Mouse (Mus musculus): Measurements from ENCODE around the gene Recql. TPM values are rescaled to one million over a fixed set of nuclear protein-coding genes. Genes with fewer than 3 reads are reported as not detected.
A peak's percentile ranks its signal among the peaks of the same experiment; 100 is the strongest.

Recql gene
- 25.8 and 25.9 TPM in 2 replicates for polyA plus RNA-seq (2016; fragmentation: Nextera tagmentation; extraction: Ambion mirVana)

- peaks cover 39% of the 10 kb centered on the region for H3K4me1 ChIP-seq
- peak; percentile 99 for ATAC-seq
- WGBS (ENCODE audit: insufficient replicate concordance): under 1% methylated on average over 87 of the region's 87 CpGs
- peaks cover 23% of the 10 kb centered on the region for H3K36me3 ChIP-seq
- H3K9me3 ChIP-seq (replicated peaks): no peaks in the 10 kb centered on the region
- peak within 1 kb of the TSS; percentile 82 for H3K27ac ChIP-seq
- H3K27me3 ChIP-seq (replicated peaks): no peaks in the 10 kb centered on the region
- H3K4me2 ChIP-seq: peak within 1 kb of the TSS; percentile 87
- H3K4me3 ChIP-seq: peak within 1 kb of the TSS; percentile 95
- H3K9ac ChIP-seq: peak within 1 kb of the TSS; percentile 92
These were observed at the start of gene Recql, which contains the start of gene Golt1b for GRCm38 (mm10) chr6:142387011-142387754. Gene Recql, minus strand, starts transcription at chr6:142387087. Gene Golt1b, plus strand, starts transcription at chr6:142387221.

- Histone ChIP-seq H3K9ac (no peak overlapping the region), H3K27ac (no peak overlapping the region), H3K4me3 (no peak overlapping the region), H3K36me3 (no peaks in the 10 kb centered on the region), H3K4me2 (no peak overlapping the region), H3K9me3 (replicated peaks) (no peaks in the 10 kb centered on the region), H3K27me3 (replicated peaks) (no peaks in the 10 kb centered on the region), H3K4me1 (no peaks in the 10 kb centered on the region)
- ATAC-seq: no peak
These were observed 42.2 kb upstream of the Recql start for GRCm38 (mm10) chr6:142429072-142429471.

- no peak for ATAC-seq
- H3K9me3 ChIP-seq (replicated peaks): no peaks in the 10 kb centered on the region
- H3K4me3 ChIP-seq: no peak overlapping the region
- H3K4me2 ChIP-seq: no peak overlapping the region
- no peaks in the 10 kb centered on the region for H3K27me3 ChIP-seq (replicated peaks)
- 57% methylated on average over 7 of the region's 7 CpGs for WGBS (ENCODE audit: insufficient replicate concordance)
- no peaks in the 10 kb centered on the region for H3K36me3 ChIP-seq
- no peak overlapping the region for H3K9ac ChIP-seq
- H3K4me1 ChIP-seq: no peaks in the 10 kb centered on the region
- H3K27ac ChIP-seq: no peak overlapping the region
These were observed 38.1 kb upstream of the Recql start for GRCm38 (mm10) chr6:142424976-142425375.

GRCm38 (mm10) chr6:142414597-142414996 is 27.7 kb upstream of the Recql start:
- peak overlapping the region; percentile 22 for H3K4me3 ChIP-seq
- no peak for ATAC-seq

GRCm38 (mm10) chr6:142413845-142414244 is 27.0 kb upstream of the Recql start:
- H3K9me3 ChIP-seq (replicated peaks): no peaks in the 10 kb centered on the region
- peaks cover 43% of the 10 kb centered on the region for H3K27me3 ChIP-seq (replicated peaks)
- H3K36me3 ChIP-seq: no peaks in the 10 kb centered on the region
- H3K4me1 ChIP-seq: no peaks in the 10 kb centered on the region
- H3K4me3 ChIP-seq: no peak overlapping the region
- WGBS (ENCODE audit: insufficient replicate concordance): 15% methylated on average over 12 of the region's 12 CpGs
- ATAC-seq: no peak
- no peak overlapping the region for H3K9ac ChIP-seq
- H3K4me2 ChIP-seq: no peak overlapping the region
- H3K27ac ChIP-seq: no peak overlapping the region

More at GRCm38 (mm10) chr6:142414597-142414996, 27.7 kb upstream of the Recql start:
- H3K27ac ChIP-seq: no peak overlapping the region
- peaks cover 43% of the 10 kb centered on the region for H3K27me3 ChIP-seq (replicated peaks)
- 7% methylated on average over 24 of the region's 24 CpGs for WGBS (ENCODE audit: insufficient replicate concordance)
- no peak overlapping the region for H3K9ac ChIP-seq
- no peaks in the 10 kb centered on the region for H3K4me1 ChIP-seq
- no peaks in the 10 kb centered on the region for H3K36me3 ChIP-seq
- H3K9me3 ChIP-seq (replicated peaks): no peaks in the 10 kb centered on the region
- H3K4me2 ChIP-seq: peak overlapping the region; percentile 44

- Histone ChIP-seq H3K27me3 (replicated peaks) (peaks cover 43% of the 10 kb centered on the region), H3K4me3 (no peak within 1 kb of the TSS), H3K4me1 (no peaks in the 10 kb centered on the region), H3K27ac (no peak within 1 kb of the TSS), H3K36me3 (no peaks in the 10 kb centered on the region), H3K9ac (no peak within 1 kb of the TSS), H3K9me3 (replicated peaks) (no peaks in the 10 kb centered on the region), H3K4me2 (peak within 1 kb of the TSS; percentile 44)
- 66% methylated on average over 11 of the region's 11 CpGs for WGBS (ENCODE audit: insufficient replicate concordance)
- ATAC-seq: no peak
These were observed 26.1 kb upstream of the Recql start, which contains the start of gene Spx for GRCm38 (mm10) chr6:142412906-142413491. Gene Spx, plus strand, starts transcription at chr6:142413441.

- H3K27me3 ChIP-seq (replicated peaks): peaks cover 43% of the 10 kb centered on the region
- no peak for ATAC-seq
- H3K27ac ChIP-seq: no peak overlapping the region
- H3K9ac ChIP-seq: no peak overlapping the region
- no peak overlapping the region for H3K4me3 ChIP-seq
- 34% methylated on average over 1 of the region's 1 CpGs for WGBS (ENCODE audit: insufficient replicate concordance)
- H3K36me3 ChIP-seq: no peaks in the 10 kb centered on the region
- H3K4me2 ChIP-seq: no peak overlapping the region
- H3K4me1 ChIP-seq: no peaks in the 10 kb centered on the region
- H3K9me3 ChIP-seq (replicated peaks): no peaks in the 10 kb centered on the region
These were observed 24.3 kb upstream of the Recql start for GRCm38 (mm10) chr6:142411140-142411539.

GRCm38 (mm10) chr6:142395756-142396155 is 8.9 kb upstream of the Recql start:
- peaks cover 55% of the 10 kb centered on the region for H3K36me3 ChIP-seq
- WGBS (ENCODE audit: insufficient replicate concordance): 84% methylated on average over 6 of the region's 6 CpGs

GRCm38 (mm10) chr6:142394669-142395068 is 7.8 kb upstream of the Recql start:
- H3K4me3 ChIP-seq: no peak overlapping the region
- ATAC-seq: peak; percentile 46; the same call in 1 of the 2 replicates
- H3K27ac ChIP-seq: no peak overlapping the region
- H3K4me2 ChIP-seq: no peak overlapping the region
- H3K4me1 ChIP-seq: peaks cover 13% of the 10 kb centered on the region
- H3K9me3 ChIP-seq (replicated peaks): no peaks in the 10 kb centered on the region
- no peaks in the 10 kb centered on the region for H3K27me3 ChIP-seq (replicated peaks)
- no peak overlapping the region for H3K9ac ChIP-seq
- peaks cover 50% of the 10 kb centered on the region for H3K36me3 ChIP-seq
- WGBS (ENCODE audit: insufficient replicate concordance): 65% methylated on average over 5 of the region's 5 CpGs

More at GRCm38 (mm10) chr6:142395756-142396155, 8.9 kb upstream of the Recql start:
- no peaks in the 10 kb centered on the region for H3K27me3 ChIP-seq (replicated peaks)
- H3K9me3 ChIP-seq (replicated peaks): no peaks in the 10 kb centered on the region
- no peak overlapping the region for H3K4me3 ChIP-seq
- H3K4me2 ChIP-seq: no peak overlapping the region
- H3K27ac ChIP-seq: no peak overlapping the region
- peaks cover 13% of the 10 kb centered on the region for H3K4me1 ChIP-seq
- no peak overlapping the region for H3K9ac ChIP-seq
- ATAC-seq: no peak

- Histone ChIP-seq H3K4me3 (no peak overlapping the region), H3K9me3 (replicated peaks) (no peaks in the 10 kb centered on the region), H3K9ac (no peak overlapping the region), H3K4me2 (no peak overlapping the region), H3K4me1 (peaks cover 31% of the 10 kb centered on the region), H3K27ac (no peak overlapping the region), H3K27me3 (replicated peaks) (no peaks in the 10 kb centered on the region), H3K36me3 (peaks cover 56% of the 10 kb centered on the region)
- WGBS (ENCODE audit: insufficient replicate concordance): 45% methylated on average over 5 of the region's 5 CpGs
- ATAC-seq: no peak
These were observed 5.4 kb upstream of the Recql start for GRCm38 (mm10) chr6:142392312-142392711.

GRCm38 (mm10) chr6:142389101-142389500 is 2.2 kb upstream of the Recql start:
- peaks cover 35% of the 10 kb centered on the region for H3K36me3 ChIP-seq
- no peaks in the 10 kb centered on the region for H3K27me3 ChIP-seq (replicated peaks)
- H3K9ac ChIP-seq: no peak overlapping the region
- no peak overlapping the region for H3K27ac ChIP-seq
- H3K4me2 ChIP-seq: 0 out of 2 replicates have a peak overlapping the region, but pooled peaks have one; percentile 87
- ATAC-seq: no peak
- WGBS (ENCODE audit: insufficient replicate concordance): 38% methylated on average over 2 of the region's 2 CpGs
- H3K4me1 ChIP-seq: peaks cover 40% of the 10 kb centered on the region
- H3K4me3 ChIP-seq: no peak overlapping the region
- no peaks in the 10 kb centered on the region for H3K9me3 ChIP-seq (replicated peaks)

- 7% methylated on average over 8 of the region's 8 CpGs for WGBS (ENCODE audit: insufficient replicate concordance)
- peak overlapping the region; percentile 95 for H3K4me3 ChIP-seq
- peak overlapping the region; percentile 87 for H3K4me2 ChIP-seq
- peak overlapping the region; percentile 75; the same call in 1 of the 2 replicates for H3K27ac ChIP-seq
- peak overlapping the region; percentile 92 for H3K9ac ChIP-seq
- no peaks in the 10 kb centered on the region for H3K9me3 ChIP-seq (replicated peaks)
- H3K27me3 ChIP-seq (replicated peaks): no peaks in the 10 kb centered on the region
- peaks cover 40% of the 10 kb centered on the region for H3K4me1 ChIP-seq
- H3K36me3 ChIP-seq: peaks cover 28% of the 10 kb centered on the region
- ATAC-seq: no peak
These were observed 926 bp upstream of the Recql start for GRCm38 (mm10) chr6:142387755-142388271.

Measured in liver, embryonic 12.5 days (tissue).